Mouse (Mus musculus) intestine, embryonic 15.5 days (tissue): ENCODE data around the gene Ascl2. TPM values are rescaled to one million over a fixed set of nuclear protein-coding genes. Genes with fewer than 3 reads are reported as not detected.

Experiments
- ATAC-seq: fragments of 200-750 bp; cut with Nextera tagmentation; 2 replicates; pipeline ENCODE4 v1.8.0; 2017; ENCODE audit warnings: moderate TSS enrichment, moderate library complexity
- H3K27ac ChIP-seq: fragments of 300-500 bp; sonication (generic); 2 replicates; pipeline ENCODE4 v1.5.1; 2015; ENCODE audit warnings: mild to moderate bottlenecking, inconsistent platforms
- H3K27me3 ChIP-seq: fragments of 300-500 bp; sonication (generic); replicated peaks from 2 replicates; pipeline ENCODE4 v1.6.1; 2015; ENCODE audit warnings: inconsistent platforms
- H3K36me3 ChIP-seq: fragments of 300-500 bp; sonication (generic); 2 replicates; pipeline ENCODE4 v1.6.1; 2015; ENCODE audit warnings: inconsistent platforms
- H3K4me1 ChIP-seq: fragments of 300-500 bp; sonication (generic); replicated peaks from 2 replicates; pipeline ENCODE4 v1.6.1; 2015; ENCODE audit warnings: inconsistent platforms
- H3K4me2 ChIP-seq: fragments of 300-500 bp; sonication (generic); replicated peaks from 2 replicates; pipeline ENCODE4 v1.6.1; 2015; ENCODE audit warnings: mild to moderate bottlenecking, inconsistent platforms
- H3K4me3 ChIP-seq: fragments of 300-500 bp; sonication (generic); replicated peaks from 2 replicates; pipeline ENCODE4 v1.5.1; 2015; ENCODE audit warnings: inconsistent platforms
- H3K9ac ChIP-seq: fragments of 300-500 bp; sonication (generic); 2 replicates; pipeline ENCODE4 v1.6.1; 2015; ENCODE audit warnings: inconsistent platforms
- H3K9me3 ChIP-seq: fragments of 300-500 bp; sonication (generic); 2 replicates; pipeline ENCODE4 v1.6.1; 2016; ENCODE audit warnings: inconsistent platforms
- WGBS: fragments of 180-500 bp; shearing (Covaris S2); methylation state at CpG from one replicate; pipeline ENCODE4 v1.1.7; 2015; 5-methylcytosine and 5-hydroxymethylcytosine counted together
- polyA plus RNA-seq: library from polyadenylated mRNA; unstranded; fragments of >200 nt; fragmentation: Nextera tagmentation; extraction: Ambion mirVana; gene quantifications from 2 replicates; pipeline ENCODE4 v1.2.1, GENCODE M21; 2015

The Ascl2 gene
- 12.2 and 12.6 TPM in 2 replicates for polyA plus RNA-seq

DNA sequence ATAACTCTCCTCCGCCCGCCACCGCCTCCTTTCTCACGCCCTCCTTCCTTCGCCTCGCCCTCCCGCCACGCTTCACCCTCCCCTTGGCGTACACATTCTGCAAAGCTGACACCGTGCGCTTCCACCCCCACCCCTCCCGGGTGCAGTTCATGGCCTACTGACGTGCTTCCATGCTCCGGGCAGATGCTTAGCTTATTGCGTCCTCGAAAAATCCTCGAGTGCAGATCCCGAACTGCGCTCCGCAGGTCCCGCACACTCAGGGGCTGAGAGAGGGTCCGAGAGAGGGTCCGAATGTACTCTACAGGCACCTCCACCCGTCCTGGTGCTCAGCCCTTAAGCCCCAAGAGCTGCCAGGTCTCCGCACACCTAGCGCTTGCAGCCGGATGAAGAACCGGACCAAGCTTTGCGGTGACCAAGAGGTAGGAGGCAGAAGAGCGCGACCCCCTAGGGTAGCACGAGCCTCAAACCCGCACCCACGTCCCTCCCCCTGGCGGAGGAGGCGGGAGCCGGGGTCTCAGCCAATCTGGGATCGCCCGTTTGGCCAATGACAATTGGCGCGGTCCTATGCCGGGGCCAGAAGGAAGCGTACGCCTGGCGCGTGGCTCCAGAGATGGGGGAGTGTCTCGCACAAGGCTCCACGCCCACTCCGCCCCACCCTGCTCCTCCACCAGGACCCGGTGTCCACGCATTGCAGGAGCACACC, at the start of gene Ascl2:
TSS of gene Ascl2 (minus strand) at position 456 of the 703 bp plus-strand sequence.
- ATAC-seq, result peak; percentile 54
- Histone ChIP-seq H3K27me3 (peaks cover 73% of the 10 kb centered on the region), H3K9ac (peak within 1 kb of the TSS; percentile 50), H3K4me1 (peaks cover 22% of the 10 kb centered on the region), H3K4me3 (peak within 1 kb of the TSS; percentile 48), H3K4me2 (peak within 1 kb of the TSS; percentile 99), H3K36me3 (no peaks in the 10 kb centered on the region), H3K27ac (no peak within 1 kb of the TSS), H3K9me3 (no peaks in the 10 kb centered on the region)
- under 1% methylated on average over 51 of the region's 51 CpGs for WGBS

DNA sequence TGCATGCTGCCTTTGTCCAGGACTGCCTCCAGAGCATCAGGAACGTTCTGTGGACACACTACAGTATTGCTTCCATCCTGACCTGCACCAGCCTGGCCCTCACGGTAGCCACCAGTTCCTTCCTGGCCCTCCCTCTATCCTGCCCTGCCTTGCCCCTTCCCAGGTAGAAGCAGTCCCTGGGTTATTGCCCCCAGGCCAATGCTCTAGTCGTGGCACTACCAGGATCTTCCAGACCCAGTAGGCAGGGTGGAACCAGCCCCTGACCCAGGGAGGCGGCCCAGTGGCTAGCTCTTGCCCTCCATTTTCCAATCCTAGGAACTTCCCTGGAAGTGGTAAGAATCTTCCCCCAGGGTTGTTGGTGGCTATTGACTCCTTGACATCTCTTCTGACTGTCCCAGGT, 48.1 kb upstream of the Ascl2 start:
- Histone ChIP-seq H3K9ac (no peak overlapping the region), H3K9me3 (no peaks in the 10 kb centered on the region), H3K4me2 (no peak overlapping the region), H3K4me3 (no peak overlapping the region), H3K27ac (0 out of 2 replicates have a peak overlapping the region, but pooled peaks have one; percentile 13), H3K4me1 (peaks cover 41% of the 10 kb centered on the region), H3K36me3 (no peaks in the 10 kb centered on the region), H3K27me3 (no peaks in the 10 kb centered on the region)
- whole genome bisulfite sequencing, result 77% methylated on average over 4 of the region's 4 CpGs
- no peak for ATAC-seq

DNA sequence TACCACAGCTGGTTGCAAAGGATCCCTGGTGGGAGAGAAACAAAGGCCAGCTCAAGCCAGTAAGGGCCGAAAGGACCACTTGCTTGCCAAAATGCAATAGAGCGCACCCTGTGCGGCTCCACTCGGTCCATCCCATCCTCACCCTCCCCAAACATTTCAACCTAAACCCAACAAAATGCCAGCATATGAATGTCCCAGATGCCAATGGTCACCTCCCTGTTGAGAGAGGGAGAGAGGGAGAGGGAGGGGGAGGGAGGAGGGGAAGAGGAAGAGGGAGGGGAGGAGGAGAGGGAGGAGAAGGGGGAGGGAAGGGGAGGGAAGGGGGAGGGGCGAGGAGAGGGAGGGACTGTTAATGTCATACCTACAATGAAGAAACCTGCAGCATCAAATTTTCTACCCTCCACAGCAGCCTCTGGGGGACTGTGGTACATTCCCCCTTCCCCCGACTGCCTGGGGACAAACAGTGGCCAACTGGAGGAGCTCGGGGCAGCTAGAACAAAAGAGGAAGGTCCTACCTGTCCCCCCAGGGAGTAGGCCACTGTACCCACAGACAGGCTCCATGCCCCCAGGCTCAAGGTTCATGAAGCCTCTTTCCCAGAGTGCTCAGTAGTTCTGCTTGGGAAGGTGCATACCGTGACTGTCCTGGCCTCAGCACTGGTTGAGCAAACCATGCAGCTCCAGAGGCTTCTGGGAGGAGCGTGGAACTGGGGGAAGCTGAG, 47.5 kb upstream of the Ascl2 start:
- H3K9ac ChIP-seq, result no peak overlapping the region
- no peaks in the 10 kb centered on the region for H3K27me3 ChIP-seq
- H3K9me3 ChIP-seq, result no peaks in the 10 kb centered on the region
- 54% methylated on average over 9 of the region's 9 CpGs for WGBS
- H3K4me3 ChIP-seq, result no peak overlapping the region
- peak overlapping the region; percentile 68 for H3K27ac ChIP-seq
- ATAC-seq, result no peak; the same call in 1 of the 2 replicates
- H3K36me3 ChIP-seq, result no peaks in the 10 kb centered on the region
- peaks cover 47% of the 10 kb centered on the region for H3K4me1 ChIP-seq
- peak overlapping the region; percentile 28; the same call in 1 of the 2 replicates for H3K4me2 ChIP-seq

DNA sequence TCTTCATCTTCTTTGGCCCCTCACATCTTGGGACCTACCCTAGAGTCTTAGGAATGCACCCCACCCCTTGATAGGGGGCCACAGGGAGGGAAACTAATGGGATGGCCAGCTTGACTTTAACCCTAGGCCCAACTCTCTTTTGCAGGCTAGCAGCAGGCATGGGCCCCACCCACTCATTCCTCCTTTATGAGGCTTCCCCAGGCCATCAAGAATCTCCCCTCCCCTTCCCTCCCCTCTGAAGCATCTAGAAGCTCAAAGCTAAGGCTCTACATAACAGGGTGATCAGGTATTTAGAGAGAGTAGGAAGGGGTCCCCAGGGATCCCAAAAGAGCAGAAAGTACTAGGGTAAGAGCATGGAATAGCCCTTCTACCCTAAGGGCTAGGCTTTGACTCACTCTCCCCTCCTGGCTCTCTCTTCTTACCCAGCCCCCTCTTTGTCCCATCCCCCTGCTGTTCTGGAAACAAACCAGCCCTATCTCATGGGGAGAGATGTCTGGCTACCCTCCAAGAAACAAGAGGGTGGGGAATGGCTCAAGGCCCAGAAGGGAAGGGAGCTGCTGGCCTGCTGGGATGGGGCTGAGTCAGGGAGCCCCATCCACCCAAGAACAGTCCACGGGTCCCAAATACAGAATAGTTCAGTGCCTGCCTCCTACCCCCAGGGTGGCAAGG, 46.8 kb upstream of the Ascl2 start:
- peak; percentile 79 for ATAC-seq
- peak overlapping the region; percentile 28; the same call in 1 of the 2 replicates for H3K4me2 ChIP-seq
- H3K36me3 ChIP-seq, result no peaks in the 10 kb centered on the region
- 6% methylated on average over 1 of the region's 1 CpGs for WGBS
- no peaks in the 10 kb centered on the region for H3K27me3 ChIP-seq
- peaks cover 54% of the 10 kb centered on the region for H3K4me1 ChIP-seq
- H3K9me3 ChIP-seq, result no peaks in the 10 kb centered on the region
- no peak overlapping the region for H3K9ac ChIP-seq
- no peak overlapping the region for H3K4me3 ChIP-seq
- peak overlapping the region; percentile 68 for H3K27ac ChIP-seq

DNA sequence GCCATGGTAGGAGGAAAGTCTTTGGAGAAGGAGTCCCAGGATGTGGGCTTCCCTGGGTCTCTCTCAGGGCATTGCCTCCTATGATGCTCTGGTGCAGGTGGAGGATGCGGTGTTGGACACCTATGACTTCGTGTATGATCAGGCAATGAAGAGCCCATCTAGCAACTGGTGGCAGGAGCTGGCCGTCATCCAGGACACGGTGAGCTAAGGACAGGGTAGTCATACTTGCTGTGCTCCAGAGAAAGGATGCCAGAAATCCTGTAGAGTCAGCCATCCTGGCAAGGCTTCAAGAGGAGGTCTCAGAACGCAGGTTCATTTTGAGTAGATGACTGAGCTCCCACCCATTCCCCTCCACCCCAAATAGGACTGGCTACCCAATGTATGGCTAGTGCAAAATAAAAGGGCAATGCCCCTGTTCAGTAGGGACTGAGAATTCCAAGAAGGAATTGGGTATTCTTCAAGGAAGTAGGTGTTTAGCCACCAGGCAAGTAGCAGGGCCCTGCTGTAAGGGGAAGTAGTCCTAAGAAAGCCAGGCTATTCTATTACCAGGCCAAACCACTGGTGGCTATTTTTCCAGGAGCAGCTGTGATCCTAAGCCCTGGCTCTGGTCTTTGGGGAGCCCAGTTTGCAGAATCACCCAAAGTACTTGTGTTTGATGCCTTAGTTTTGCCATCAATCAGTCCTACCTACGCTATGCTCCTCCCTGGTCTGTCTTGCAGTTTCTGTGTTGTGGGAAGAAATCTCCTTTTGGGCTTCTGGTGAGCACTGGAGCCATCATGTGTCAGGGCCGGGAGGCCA, 46.0 kb upstream of the Ascl2 start:
- Histone ChIP-seq H3K9ac (no peak overlapping the region), H3K9me3 (no peaks in the 10 kb centered on the region), H3K27ac (peak overlapping the region; percentile 68; the same call in 1 of the 2 replicates), H3K36me3 (no peaks in the 10 kb centered on the region), H3K4me2 (0 out of 2 replicates have a peak overlapping the region, but pooled peaks have one; percentile 28), H3K4me1 (peaks cover 62% of the 10 kb centered on the region), H3K27me3 (no peaks in the 10 kb centered on the region), H3K4me3 (no peak overlapping the region)
- 81% methylated on average over 7 of the region's 7 CpGs for WGBS
- ATAC-seq, result no peak

DNA sequence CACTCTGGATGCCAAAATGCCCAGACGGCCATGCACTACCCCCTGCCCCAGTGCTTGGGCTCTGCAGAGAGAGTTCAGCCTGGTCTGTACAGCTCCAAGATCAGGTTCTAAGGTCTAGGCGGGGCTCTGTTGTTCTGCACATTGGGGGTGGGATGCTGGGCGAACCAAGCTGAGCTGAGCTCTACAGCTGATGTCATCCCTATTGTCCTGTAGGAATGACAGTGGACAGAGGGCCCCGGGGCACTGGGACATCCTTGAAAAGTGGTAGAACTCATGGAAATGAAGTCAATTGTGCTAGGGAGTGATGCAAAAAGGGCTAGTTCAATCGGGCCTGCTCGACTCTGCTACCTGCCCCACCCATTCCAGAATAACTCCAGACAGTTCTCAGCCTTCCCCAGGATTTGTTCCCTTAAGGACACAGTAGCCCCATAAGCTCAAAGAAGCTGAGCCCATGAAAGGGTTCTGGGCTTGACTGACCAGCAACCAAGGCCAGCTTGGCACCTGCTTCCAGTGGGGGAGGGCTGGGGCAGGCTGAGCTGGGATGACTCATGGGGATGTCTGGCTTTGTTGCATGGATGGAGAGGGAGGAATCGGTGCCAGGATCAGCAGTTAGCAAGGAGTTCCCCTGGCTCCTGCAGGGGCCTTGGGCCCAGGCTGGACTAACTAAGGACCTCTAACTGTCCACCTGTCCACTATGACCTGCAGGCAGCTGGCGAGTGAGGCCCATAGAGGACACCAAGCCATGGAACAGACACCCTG, 44.5 kb upstream of the Ascl2 start:
- H3K4me3 ChIP-seq, result no peak overlapping the region
- ATAC-seq, result no peak
- no peak overlapping the region for H3K9ac ChIP-seq
- H3K4me2 ChIP-seq, result no peak overlapping the region
- peaks cover 73% of the 10 kb centered on the region for H3K4me1 ChIP-seq
- 70% methylated on average over 8 of the region's 8 CpGs for WGBS
- no peaks in the 10 kb centered on the region for H3K36me3 ChIP-seq
- H3K9me3 ChIP-seq, result no peaks in the 10 kb centered on the region
- H3K27me3 ChIP-seq, result no peaks in the 10 kb centered on the region
- peak overlapping the region; percentile 37 for H3K27ac ChIP-seq

DNA sequence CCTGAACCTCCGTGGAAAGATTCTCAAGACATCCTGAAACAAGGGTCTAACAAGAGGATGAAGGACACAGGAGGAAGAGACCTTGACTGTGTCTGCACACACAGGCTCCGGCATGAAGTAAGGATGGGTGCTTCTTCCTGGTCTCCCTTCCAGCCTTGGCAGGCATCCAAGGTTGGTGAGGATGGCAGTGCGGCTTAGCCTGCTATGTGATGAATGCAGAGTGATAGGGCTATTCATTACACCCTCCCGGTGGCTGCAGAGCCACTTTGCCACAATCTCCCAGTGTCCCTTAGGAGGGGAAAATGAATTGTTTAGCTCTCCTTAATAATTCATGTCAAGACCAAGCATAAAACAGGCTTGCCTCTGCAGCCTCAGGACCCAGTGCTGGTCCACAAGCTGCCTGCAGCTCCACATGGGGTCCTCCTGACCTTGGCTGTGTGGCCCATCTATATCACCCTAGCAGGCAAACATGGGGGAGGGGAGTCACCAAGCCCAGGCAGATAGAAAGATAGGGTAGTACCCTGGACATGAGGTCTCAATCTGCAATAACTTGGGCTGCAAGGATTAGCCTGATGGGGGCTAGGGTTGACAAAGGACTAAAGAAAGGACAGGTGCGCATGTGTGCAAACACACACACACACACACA, 43.3 kb upstream of the Ascl2 start:
- H3K4me2 ChIP-seq, result no peak overlapping the region
- no peak overlapping the region for H3K4me3 ChIP-seq
- ATAC-seq, result no peak
- no peaks in the 10 kb centered on the region for H3K9me3 ChIP-seq
- H3K4me1 ChIP-seq, result peaks cover 81% of the 10 kb centered on the region
- H3K9ac ChIP-seq, result no peak overlapping the region
- no peaks in the 10 kb centered on the region for H3K27me3 ChIP-seq
- no peaks in the 10 kb centered on the region for H3K36me3 ChIP-seq
- H3K27ac ChIP-seq, result peak overlapping the region; percentile 40; the same call in 1 of the 2 replicates
- WGBS, result 49% methylated on average over 5 of the region's 5 CpGs

DNA sequence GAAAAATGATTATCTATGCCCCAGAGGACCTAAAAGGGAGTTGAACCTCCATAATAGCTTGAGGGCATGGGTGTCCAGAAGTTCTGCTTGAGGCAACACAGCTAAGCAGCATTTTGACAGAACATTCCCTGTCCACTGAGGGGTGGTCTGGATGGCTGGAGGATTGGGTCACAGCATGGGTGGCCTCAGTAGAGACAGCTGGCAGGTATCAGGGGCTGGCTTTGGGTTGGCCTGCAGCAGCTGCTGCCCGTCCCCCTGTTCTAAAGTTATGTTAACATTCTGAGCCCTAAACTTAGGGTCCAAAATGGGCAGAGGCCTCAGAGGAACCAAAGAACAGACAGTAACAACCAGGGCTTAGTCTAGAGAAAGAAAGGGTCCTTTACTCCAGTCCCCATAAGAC, 42.2 kb upstream of the Ascl2 start:
- H3K4me3 ChIP-seq, result no peak overlapping the region
- H3K36me3 ChIP-seq, result no peaks in the 10 kb centered on the region
- no peaks in the 10 kb centered on the region for H3K27me3 ChIP-seq
- no peak for ATAC-seq
- H3K9ac ChIP-seq, result peak overlapping the region; percentile 23; the same call in 1 of the 2 replicates
- H3K4me2 ChIP-seq, result no peak overlapping the region
- WGBS, result 48% methylated on average over 1 of the region's 1 CpGs
- H3K27ac ChIP-seq, result 0 out of 2 replicates have a peak overlapping the region, but pooled peaks have one; percentile 4
- H3K4me1 ChIP-seq, result peaks cover 70% of the 10 kb centered on the region
- H3K9me3 ChIP-seq, result no peaks in the 10 kb centered on the region

DNA sequence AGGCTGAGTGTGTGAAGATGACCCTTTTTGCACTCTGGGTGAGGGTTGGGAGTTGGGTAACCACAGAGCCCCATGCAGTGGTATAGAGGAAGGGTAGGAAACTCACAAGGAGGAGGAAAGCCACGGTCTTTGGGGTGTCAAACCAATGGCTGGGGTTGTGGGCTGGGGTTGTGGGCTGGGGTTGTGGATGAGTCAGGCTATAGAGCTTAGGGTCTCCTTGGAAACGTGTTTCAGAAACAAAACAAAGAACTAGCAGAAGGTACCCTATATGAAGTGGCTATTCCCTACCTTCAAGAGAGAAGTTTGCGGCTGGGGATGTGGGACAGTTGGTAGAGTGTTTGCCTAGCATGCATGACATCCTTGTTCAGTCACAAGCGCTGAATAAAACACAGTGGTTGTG, 40.9 kb upstream of the Ascl2 start:
- WGBS, result 79% methylated on average over 4 of the region's 4 CpGs
- H3K9ac ChIP-seq, result no peak overlapping the region
- H3K4me1 ChIP-seq, result peaks cover 59% of the 10 kb centered on the region
- H3K4me3 ChIP-seq, result no peak overlapping the region
- no peak for ATAC-seq
- H3K27ac ChIP-seq, result no peak overlapping the region
- H3K4me2 ChIP-seq, result no peak overlapping the region
- no peaks in the 10 kb centered on the region for H3K9me3 ChIP-seq
- H3K27me3 ChIP-seq, result no peaks in the 10 kb centered on the region
- H3K36me3 ChIP-seq, result no peaks in the 10 kb centered on the region

DNA sequence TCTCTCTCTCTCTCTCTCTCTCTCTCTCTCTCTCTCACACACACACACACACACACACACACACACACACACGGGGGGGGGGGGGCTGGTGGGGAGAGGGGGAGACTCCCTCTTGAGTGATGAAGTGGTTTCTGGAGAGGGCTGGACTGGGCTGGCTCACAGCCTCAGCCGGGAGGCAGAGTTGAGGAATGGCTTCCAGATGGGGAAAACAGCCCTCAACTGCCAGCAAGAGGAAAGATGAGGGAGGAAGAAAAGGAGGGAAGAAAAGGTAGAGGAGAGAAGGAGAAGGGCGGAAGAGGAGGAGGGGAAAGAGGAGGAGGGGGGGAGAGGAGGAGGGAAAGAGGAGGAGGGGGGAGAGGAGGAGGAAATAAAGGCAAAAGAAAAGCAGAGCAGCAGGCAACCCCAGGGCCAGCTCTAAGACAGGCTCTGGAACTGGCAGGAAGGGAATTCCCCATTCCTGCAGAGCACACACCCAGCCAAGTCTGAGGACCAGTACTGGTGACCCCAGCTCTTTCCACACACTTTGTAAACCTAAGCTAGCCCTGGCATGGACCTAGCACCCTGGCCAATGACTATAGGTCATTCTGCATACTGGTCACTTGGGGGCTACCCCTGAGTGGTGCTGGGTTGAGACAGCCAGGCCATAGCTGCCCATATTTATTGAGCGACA, 40.1 kb upstream of the Ascl2 start:
- H3K9me3 ChIP-seq, result no peaks in the 10 kb centered on the region
- WGBS, result 45% methylated on average over 3 of the region's 4 CpGs
- H3K27me3 ChIP-seq, result no peaks in the 10 kb centered on the region
- H3K4me1 ChIP-seq, result peaks cover 55% of the 10 kb centered on the region
- peak overlapping the region; percentile 30 for H3K4me2 ChIP-seq
- H3K27ac ChIP-seq, result peak overlapping the region; percentile 87
- H3K36me3 ChIP-seq, result no peaks in the 10 kb centered on the region
- no peak overlapping the region for H3K4me3 ChIP-seq
- H3K9ac ChIP-seq, result no peak overlapping the region
- peak; percentile 48 for ATAC-seq
